Mouse (Mus musculus) forebrain, embryonic 13.5 days (tissue): ENCODE data around the gene Traf4. TPM values are rescaled to one million over a fixed set of nuclear protein-coding genes. Genes with fewer than 3 reads are reported as not detected.
A peak's percentile ranks its signal among the peaks of the same experiment; 100 is the strongest.

Experiments
- ATAC-seq: fragments of 200-750 bp; cut with Nextera tagmentation; 2 replicates; pipeline ENCODE4 v1.8.0; 2017
- H3K27ac ChIP-seq: fragments of 300-500 bp; sonication (generic); 2 replicates; pipeline ENCODE4 v1.5.1; 2015; ENCODE audit warnings: inconsistent platforms, mild to moderate bottlenecking, moderate library complexity
- H3K27me3 ChIP-seq: fragments of 300-500 bp; sonication (generic); 2 replicates; pipeline ENCODE4 v1.6.1; 2015; ENCODE audit warnings: mild to moderate bottlenecking, inconsistent platforms
- H3K36me3 ChIP-seq: fragments of 300-500 bp; sonication (generic); 2 replicates; pipeline ENCODE4 v1.6.1; 2015; ENCODE audit warnings: mild to moderate bottlenecking, inconsistent platforms; ENCODE audit not compliant: poor library complexity, severe bottlenecking
- H3K4me1 ChIP-seq: fragments of 300-500 bp; sonication (generic); 2 replicates; pipeline ENCODE4 v1.6.1; 2015; ENCODE audit warnings: inconsistent platforms
- H3K4me2 ChIP-seq: fragments of 300-500 bp; sonication (generic); 2 replicates; pipeline ENCODE4 v1.6.1; 2015; ENCODE audit warnings: inconsistent platforms, mild to moderate bottlenecking, moderate library complexity
- H3K4me3 ChIP-seq: fragments of 300-500 bp; sonication (generic); 2 replicates; pipeline ENCODE4 v1.5.1; 2015; ENCODE audit warnings: mild to moderate bottlenecking, inconsistent platforms
- H3K9ac ChIP-seq: fragments of 300-500 bp; sonication (generic); 2 replicates; pipeline ENCODE4 v1.6.1; 2015; ENCODE audit warnings: mild to moderate bottlenecking, inconsistent platforms
- H3K9me3 ChIP-seq: fragments of 300-500 bp; sonication (generic); replicated peaks from 2 replicates; pipeline ENCODE4 v1.6.1; 2016; ENCODE audit warnings: inconsistent platforms
- WGBS: fragments of 180-500 bp; shearing (Covaris S2); methylation state at CpG from one replicate; pipeline ENCODE4 v1.1.7; 2015; 5-methylcytosine and 5-hydroxymethylcytosine counted together
- polyA plus RNA-seq: library from polyadenylated mRNA; unstranded; fragments of >200 nt; fragmentation: Nextera tagmentation; extraction: Ambion mirVana; gene quantifications from 2 replicates; pipeline ENCODE4 v1.2.1, GENCODE M21; 2015

The Traf4 gene
- polyA plus RNA-seq, 1 experiment from 2014 or later: 114 TPM

- peaks cover 45% of the 10 kb centered on the region for H3K4me1 ChIP-seq
- H3K4me2 ChIP-seq: peak overlapping the region; percentile 81
- H3K27me3 ChIP-seq: no peaks in the 10 kb centered on the region
- no peak for ATAC-seq
- H3K36me3 ChIP-seq: peaks cover 56% of the 10 kb centered on the region
- H3K4me3 ChIP-seq: peak overlapping the region; percentile 99; the same call in 1 of the 2 replicates
- H3K9me3 ChIP-seq: no peaks in the 10 kb centered on the region
- WGBS: 70% methylated on average over 4 of the region's 4 CpGs
- H3K9ac ChIP-seq: 0 out of 2 replicates have a peak overlapping the region, but pooled peaks have one; percentile 99
- H3K27ac ChIP-seq: peak overlapping the region; percentile 99
Measured at GRCm38 (mm10) chr11:78161968-78162367, 3.4 kb downstream of the Traf4 start.

GRCm38 (mm10) chr11:78161169-78161568 lies 4.2 kb downstream of the Traf4 start:
- peaks cover 39% of the 10 kb centered on the region for H3K4me1 ChIP-seq
- peak overlapping the region; percentile 99; the same call in 1 of the 2 replicates for H3K27ac ChIP-seq
- H3K9me3 ChIP-seq: no peaks in the 10 kb centered on the region
- H3K9ac ChIP-seq: no peak overlapping the region
- no peaks in the 10 kb centered on the region for H3K27me3 ChIP-seq
- ATAC-seq: no peak
- peaks cover 64% of the 10 kb centered on the region for H3K36me3 ChIP-seq
- WGBS: 89% methylated on average over 14 of the region's 14 CpGs
- no peak overlapping the region for H3K4me3 ChIP-seq
- no peak overlapping the region for H3K4me2 ChIP-seq

- no peak overlapping the region for H3K4me3 ChIP-seq
- no peak for ATAC-seq
- H3K9me3 ChIP-seq: no peaks in the 10 kb centered on the region
- H3K27me3 ChIP-seq: no peaks in the 10 kb centered on the region
- 76% methylated on average over 3 of the region's 3 CpGs for WGBS
- H3K4me1 ChIP-seq: peaks cover 34% of the 10 kb centered on the region
- H3K4me2 ChIP-seq: no peak overlapping the region
- peaks cover 68% of the 10 kb centered on the region for H3K36me3 ChIP-seq
- no peak overlapping the region for H3K27ac ChIP-seq
- no peak overlapping the region for H3K9ac ChIP-seq
Measured at GRCm38 (mm10) chr11:78160675-78161074, 4.7 kb downstream of the Traf4 start.

- Histone ChIP-seq H3K4me2 (no peak overlapping the region), H3K9me3 (no peaks in the 10 kb centered on the region), H3K27ac (no peak overlapping the region), H3K36me3 (peaks cover 73% of the 10 kb centered on the region), H3K9ac (no peak overlapping the region), H3K27me3 (no peaks in the 10 kb centered on the region), H3K4me3 (no peak overlapping the region), H3K4me1 (peaks cover 36% of the 10 kb centered on the region)
- WGBS: 92% methylated on average over 18 of the region's 18 CpGs
- no peak for ATAC-seq
Measured at GRCm38 (mm10) chr11:78160171-78160570, 5.2 kb downstream of the Traf4 start.

GRCm38 (mm10) chr11:78159557-78159956 lies 5.8 kb downstream of the Traf4 start:
- no peak for ATAC-seq
- Histone ChIP-seq H3K4me1 (peaks cover 36% of the 10 kb centered on the region), H3K4me3 (no peak overlapping the region), H3K27me3 (no peaks in the 10 kb centered on the region), H3K4me2 (no peak overlapping the region), H3K36me3 (peaks cover 79% of the 10 kb centered on the region), H3K9me3 (no peaks in the 10 kb centered on the region), H3K9ac (no peak overlapping the region), H3K27ac (no peak overlapping the region)
- 84% methylated on average over 7 of the region's 7 CpGs for WGBS

- 32% methylated on average over 2 of the region's 2 CpGs for WGBS
- H3K9me3 ChIP-seq: no peaks in the 10 kb centered on the region
- peaks cover 84% of the 10 kb centered on the region for H3K36me3 ChIP-seq
Measured at GRCm38 (mm10) chr11:78159096-78159495, 6.3 kb downstream of the Traf4 start.

GRCm38 (mm10) chr11:78156156-78156699 lies 9.2 kb downstream of the Traf4 start:
- no peak for ATAC-seq
- Histone ChIP-seq H3K27ac (0 out of 2 replicates have a peak overlapping the region, but pooled peaks have one; percentile 3), H3K36me3 (peaks cover 76% of the 10 kb centered on the region), H3K9me3 (no peaks in the 10 kb centered on the region), H3K4me3 (no peak overlapping the region), H3K4me1 (peaks cover 32% of the 10 kb centered on the region), H3K9ac (no peak overlapping the region), H3K4me2 (no peak overlapping the region), H3K27me3 (no peaks in the 10 kb centered on the region)
- WGBS: 51% methylated on average over 6 of the region's 6 CpGs

More at GRCm38 (mm10) chr11:78159096-78159495, 6.3 kb downstream of the Traf4 start:
- Histone ChIP-seq H3K4me2 (no peak overlapping the region), H3K27me3 (no peaks in the 10 kb centered on the region), H3K4me1 (peaks cover 33% of the 10 kb centered on the region), H3K4me3 (no peak overlapping the region), H3K27ac (no peak overlapping the region), H3K9ac (no peak overlapping the region)
- ATAC-seq: peak; percentile 42; the same call in 1 of the 2 replicates

- ATAC-seq: no peak
- Histone ChIP-seq H3K4me3 (no peak overlapping the region), H3K9me3 (no peaks in the 10 kb centered on the region), H3K4me2 (no peak overlapping the region), H3K36me3 (peaks cover 76% of the 10 kb centered on the region), H3K27ac (no peak overlapping the region), H3K27me3 (no peaks in the 10 kb centered on the region), H3K9ac (no peak overlapping the region), H3K4me1 (peaks cover 32% of the 10 kb centered on the region)
- 78% methylated on average over 5 of the region's 5 CpGs for WGBS
Measured at GRCm38 (mm10) chr11:78155674-78156073, 9.7 kb downstream of the Traf4 start.

GRCm38 (mm10) chr11:78153778-78154177 lies 11.6 kb downstream of the Traf4 start:
- Histone ChIP-seq H3K36me3 (peaks cover 71% of the 10 kb centered on the region), H3K4me1 (peaks cover 32% of the 10 kb centered on the region), H3K4me2 (no peak overlapping the region), H3K4me3 (no peak overlapping the region), H3K9me3 (no peaks in the 10 kb centered on the region), H3K27me3 (no peaks in the 10 kb centered on the region), H3K9ac (no peak overlapping the region), H3K27ac (peak overlapping the region; percentile 75; the same call in 1 of the 2 replicates)
- no peak for ATAC-seq
- WGBS: 86% methylated on average over 13 of the region's 13 CpGs

- ATAC-seq: peak; percentile 82
- Histone ChIP-seq H3K9me3 (no peaks in the 10 kb centered on the region), H3K4me1 (peaks cover 28% of the 10 kb centered on the region), H3K27me3 (no peaks in the 10 kb centered on the region), H3K4me2 (peak overlapping the region; percentile 7; the same call in 1 of the 2 replicates), H3K9ac (peak overlapping the region; percentile 17; the same call in 1 of the 2 replicates), H3K27ac (peak overlapping the region; percentile 75), H3K4me3 (no peak overlapping the region), H3K36me3 (peaks cover 69% of the 10 kb centered on the region)
- 52% methylated on average over 9 of the region's 9 CpGs for WGBS
Measured at GRCm38 (mm10) chr11:78152299-78153231, 12.8 kb downstream of the Traf4 start.

- 24% methylated on average over 1 of the region's 1 CpGs for WGBS
- peaks cover 69% of the 10 kb centered on the region for H3K36me3 ChIP-seq
Measured at GRCm38 (mm10) chr11:78151161-78151560, 14.2 kb downstream of the Traf4 start.

More at GRCm38 (mm10) chr11:78151161-78151560, 14.2 kb downstream of the Traf4 start:
- no peak overlapping the region for H3K4me2 ChIP-seq
- no peak overlapping the region for H3K27ac ChIP-seq
- peaks cover 26% of the 10 kb centered on the region for H3K4me1 ChIP-seq
- no peaks in the 10 kb centered on the region for H3K27me3 ChIP-seq
- H3K9ac ChIP-seq: no peak overlapping the region
- H3K9me3 ChIP-seq: no peaks in the 10 kb centered on the region
- no peak for ATAC-seq
- H3K4me3 ChIP-seq: no peak overlapping the region
